Mouse (Mus musculus): ENCODE measurements at regions not wholly inside any gene's neighbourhood (a gene's known extent, or its start where the extent isn't known, plus 50 kb on each side); places are given as distances from the start of the nearest gene placed in this dataset.

DNA sequence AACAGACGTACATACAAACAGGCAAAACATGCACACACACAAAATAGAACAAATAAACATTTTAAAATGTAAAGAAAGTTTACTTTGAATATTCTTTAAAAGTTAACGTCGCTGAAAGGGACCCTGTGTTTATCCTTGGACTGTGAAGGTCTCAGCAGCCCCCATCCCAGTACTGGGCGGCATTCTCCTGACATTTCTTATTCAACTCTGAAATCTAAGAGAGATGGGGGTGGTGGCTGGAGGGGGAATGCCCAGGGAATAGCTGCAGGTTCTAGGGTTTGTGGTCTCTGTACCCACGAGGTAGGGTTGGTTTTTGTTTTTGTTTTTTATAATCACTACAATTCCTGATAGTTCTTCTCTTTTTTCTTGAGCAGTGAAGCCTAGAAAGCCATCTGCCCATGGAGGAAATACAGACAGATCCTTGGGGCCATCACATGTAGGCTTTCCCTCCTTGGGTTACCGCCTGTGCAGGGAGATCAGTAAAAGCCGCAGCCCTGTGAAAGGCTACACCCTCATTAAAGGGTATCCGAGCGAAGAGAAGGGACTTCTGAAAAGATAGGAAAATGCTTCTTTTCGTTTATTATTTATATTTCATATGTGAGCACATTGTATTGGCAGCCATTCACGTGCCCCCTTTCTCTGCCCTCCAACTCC is 338.0 kb upstream of the Gm10131 start:
- TF ChIP-seq CTCF (conservative IDR thresholded peaks at IDR 0.05; ENCODE audit: low read length) (no peak), POU5F1 (IDR thresholded peaks at IDR 0.05; ENCODE audit: borderline replicate concordance, low read length) (no peak), NANOG (IDR thresholded peaks at IDR 0.05; ENCODE audit: borderline replicate concordance, low read length) (no peak)

Measured in E14TG2a.4 (cell line).